In the genomic region with DNA sequence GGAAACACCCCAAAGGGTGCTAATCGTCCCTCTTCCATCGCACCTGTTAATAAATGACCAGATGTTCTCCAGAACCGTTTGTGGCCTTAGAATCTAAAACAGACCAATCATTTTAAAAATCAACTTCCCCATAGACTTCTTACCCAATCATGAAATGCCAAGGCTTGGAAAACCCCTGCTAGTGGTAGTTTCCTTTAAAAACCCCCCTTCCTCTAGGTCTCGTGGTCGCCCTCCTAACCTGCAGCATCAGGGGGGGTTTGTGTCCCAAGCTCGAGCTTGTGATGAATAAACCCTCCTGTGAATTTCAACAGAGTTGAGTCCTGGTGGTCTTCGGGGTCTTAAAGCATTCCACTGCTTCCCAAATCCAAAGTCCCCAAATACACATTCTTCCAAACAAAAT, we compare ENCODE assay signal across 22 mouse cellular contexts. TPM values are rescaled to one million over a fixed set of nuclear protein-coding genes. Genes with fewer than 3 reads are reported as not detected.
"Had no signal": no experiment of that assay in that cellular context is flagged by ENCODE, and none has a peak within 500 bp of the region (broad histone marks: within the 10 kb centered on the region; RNA-seq: fewer than 3 reads in every experiment).

No protein-coding gene starts in this region.

- H3K27me3 ChIP-seq: kidney, embryonic 15.5 days; limb, embryonic 13.5 days; midbrain, embryonic 12.5 days; midbrain, embryonic 15.5 days; neural tube, embryonic 12.5 days; neural tube, embryonic 15.5 days; stomach, embryonic 15.5 days had no signal

- H3K9me3 ChIP-seq: kidney, embryonic 15.5 days; limb, embryonic 10.5 days; limb, embryonic 13.5 days; midbrain, embryonic 12.5 days; midbrain, embryonic 15.5 days; neural tube, embryonic 12.5 days; neural tube, embryonic 15.5 days; stomach, embryonic 15.5 days had no signal

- H3K9ac ChIP-seq: kidney, embryonic 15.5 days; limb, embryonic 13.5 days; liver, embryonic 14.5 days; liver, postnatal 0 days; lung, embryonic 14.5 days; midbrain, embryonic 12.5 days; midbrain, embryonic 15.5 days; neural tube, embryonic 12.5 days; neural tube, embryonic 15.5 days; stomach, embryonic 15.5 days had no signal

- H3K4me2 ChIP-seq: kidney, embryonic 15.5 days; limb, embryonic 13.5 days; lung, embryonic 14.5 days; midbrain, embryonic 12.5 days; midbrain, embryonic 15.5 days; neural tube, embryonic 12.5 days; neural tube, embryonic 15.5 days; stomach, embryonic 15.5 days had no signal

- DNase-seq: kidney, adult 8-10 months; kidney, postnatal 10 days; layer of hippocampus, adult 9-11 months; liver; liver, postnatal 0 days; lung, embryonic 14.5 days; right cerebral cortex, adult 18-20 months; right cerebral cortex, postnatal 14 days; right cerebral cortex, postnatal 4 days; thymus, postnatal 25 days had no signal

- ATAC-seq: liver, postnatal 0 days; lung, postnatal 0 days; midbrain, embryonic 15.5 days had no signal

- H3K4me3 ChIP-seq: kidney, embryonic 15.5 days; layer of hippocampus, adult 2 months; limb, embryonic 10.5 days; limb, embryonic 13.5 days; midbrain, embryonic 12.5 days; midbrain, embryonic 15.5 days; neural tube, embryonic 12.5 days; neural tube, embryonic 15.5 days; stomach, embryonic 15.5 days had no signal

- H3K4me1 ChIP-seq: kidney, embryonic 15.5 days; limb, embryonic 10.5 days; limb, embryonic 13.5 days; midbrain, embryonic 12.5 days; midbrain, embryonic 15.5 days; neural tube, embryonic 12.5 days; neural tube, embryonic 15.5 days; stomach, embryonic 15.5 days had no signal

- H3K27ac ChIP-seq: kidney, embryonic 15.5 days; layer of hippocampus, adult 2 months; limb, embryonic 10.5 days; limb, embryonic 13.5 days; liver, embryonic 14.5 days; macrophage; midbrain, embryonic 12.5 days; midbrain, embryonic 15.5 days; neural tube, embryonic 12.5 days; neural tube, embryonic 15.5 days; stomach, embryonic 15.5 days had no signal

- H3K36me3 ChIP-seq: kidney, embryonic 15.5 days; limb, embryonic 10.5 days; limb, embryonic 13.5 days; midbrain, embryonic 12.5 days; midbrain, embryonic 15.5 days; neural tube, embryonic 12.5 days; neural tube, embryonic 15.5 days; stomach, embryonic 15.5 days had no signal

RNA-seq across cellular contexts. Expression of a gene that starts 41.6 kb away (rescaled TPM):
- polyA plus RNA-seq: kidney, embryonic 15.5 days; limb, embryonic 10.5 days; liver, embryonic 14.5 days; liver, postnatal 0 days; lung, embryonic 14.5 days; lung, postnatal 0 days; macrophage; midbrain, embryonic 12.5 days; midbrain, embryonic 15.5 days; neural tube, embryonic 12.5 days; stomach, embryonic 15.5 days had no signal
